Mouse (Mus musculus): ENCODE data around the gene Cd24a.

Cd24a gene

GRCm38 (mm10) chr10:43625578-43625977 lies 47.5 kb downstream of the Cd24a start:
- no peak for DNase-seq (ENCODE audit: extremely low read depth, low read depth)

DNA sequence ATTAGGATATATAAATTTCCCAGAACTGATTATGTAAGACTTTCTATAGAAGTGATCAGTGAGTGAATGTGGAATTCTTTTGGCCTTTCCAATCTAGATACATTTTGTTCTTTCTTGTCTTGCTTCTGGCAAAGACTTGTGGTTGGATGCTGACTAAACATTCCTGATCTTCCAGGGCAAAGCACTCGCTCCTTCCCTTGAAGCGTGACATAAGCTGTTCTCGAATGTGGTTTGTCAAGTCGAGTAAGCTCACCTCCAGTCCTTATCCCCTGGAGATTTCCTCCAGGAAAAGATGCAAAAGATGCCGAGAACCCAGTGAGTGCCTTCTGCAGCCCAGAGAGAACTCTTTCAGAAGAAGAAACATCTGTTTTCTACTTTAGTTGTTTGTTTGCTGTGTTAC lies 51.1 kb downstream of the Cd24a start:
- DNase-seq (ENCODE audit: extremely low read depth, low read depth) = no peak

DNA sequence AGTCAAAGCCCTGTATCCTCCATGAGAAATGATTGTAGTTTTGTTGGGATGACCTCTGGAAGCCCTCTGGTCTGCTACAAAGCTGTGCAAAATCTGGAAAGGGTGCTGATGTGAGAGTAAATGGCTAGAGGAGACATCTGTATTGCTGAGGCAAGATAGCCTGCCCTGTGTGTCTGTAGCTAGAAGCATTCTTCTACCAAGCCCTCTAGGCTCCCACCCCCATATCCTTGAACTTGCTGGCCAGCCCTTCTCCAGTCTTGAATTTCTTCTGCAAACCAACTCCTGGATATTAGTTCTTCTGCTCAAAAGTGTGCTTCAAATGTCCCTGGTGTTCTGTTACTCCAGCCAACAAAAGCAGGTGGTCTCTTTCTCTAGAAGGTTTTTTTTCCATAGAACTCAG lies 51.8 kb downstream of the Cd24a start:
- no peak for DNase-seq (ENCODE audit: extremely low read depth, low read depth)

GRCm38 (mm10) chr10:43630634-43631033 lies 52.5 kb downstream of the Cd24a start:
- DNase-seq (ENCODE audit: extremely low read depth, low read depth) = no peak

GRCm38 (mm10) chr10:43631049-43631448 lies 53.0 kb downstream of the Cd24a start:
- no peak for DNase-seq (ENCODE audit: extremely low read depth, low read depth)

DNA sequence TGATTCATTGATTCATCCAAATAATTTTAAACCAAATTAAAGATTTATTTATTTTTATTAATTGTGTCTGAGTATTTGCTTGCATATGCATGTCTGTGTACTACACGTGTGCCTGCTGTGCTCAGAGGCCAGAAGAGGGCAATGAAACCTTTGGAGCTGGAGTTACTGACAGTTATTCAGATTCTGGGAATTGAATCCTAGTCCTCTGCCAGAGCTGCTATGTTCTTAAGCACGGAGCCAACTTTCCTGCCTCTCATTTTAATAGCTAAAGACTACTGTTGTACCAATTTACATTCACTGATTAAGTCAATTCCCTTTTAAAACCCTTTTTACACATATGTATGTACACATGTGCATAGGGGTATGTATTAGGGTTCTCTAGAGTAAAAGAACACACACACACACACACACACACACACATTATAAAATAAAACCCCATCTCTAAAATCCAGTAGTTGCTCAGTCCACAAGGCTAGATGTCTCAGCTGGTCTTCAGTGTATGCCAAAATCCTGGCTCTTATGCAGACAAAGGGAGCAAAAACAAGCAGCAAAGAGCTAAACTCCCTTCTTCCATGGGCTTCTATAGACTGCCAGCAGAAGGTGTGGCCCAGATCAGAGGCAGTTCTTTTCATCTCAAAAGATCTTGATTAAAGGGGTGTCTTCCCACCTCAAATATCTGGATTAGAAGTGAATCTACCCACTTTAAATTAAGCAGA lies 53.7 kb downstream of the Cd24a start:
- DNase-seq (ENCODE audit: extremely low read depth, low read depth) = no peak

DNA sequence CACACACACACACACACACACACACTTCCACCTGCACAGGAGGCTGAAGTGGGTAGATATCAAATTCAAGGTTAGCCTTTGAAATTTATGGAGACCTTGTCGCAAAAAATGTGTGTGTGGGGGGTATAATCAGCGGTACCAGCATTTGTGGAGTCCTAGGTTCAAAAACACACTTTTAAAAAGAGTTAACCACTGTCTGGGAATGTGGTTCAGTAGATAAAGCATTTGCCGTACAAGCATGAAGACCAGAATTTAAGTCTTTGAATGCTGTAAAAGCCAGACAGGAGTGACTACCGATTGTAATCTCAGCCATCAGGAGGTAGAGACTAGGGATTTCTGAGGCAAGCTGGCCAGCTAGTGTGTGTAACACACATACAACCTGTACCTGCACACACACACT lies 55.0 kb downstream of the Cd24a start:
- DNase-seq (ENCODE audit: extremely low read depth, low read depth) = no peak
